Mouse (Mus musculus) kidney, adult 9 months (tissue): ENCODE measurements at regions not wholly inside any gene's neighbourhood (a gene's known extent, or its start where the extent isn't known, plus 50 kb on each side); places are given as distances from the start of the nearest gene placed in this dataset.

Source experiments
- DNase-seq: peaks from one replicate; pipeline ENCODE4 v3.0.0; 2022

DNA sequence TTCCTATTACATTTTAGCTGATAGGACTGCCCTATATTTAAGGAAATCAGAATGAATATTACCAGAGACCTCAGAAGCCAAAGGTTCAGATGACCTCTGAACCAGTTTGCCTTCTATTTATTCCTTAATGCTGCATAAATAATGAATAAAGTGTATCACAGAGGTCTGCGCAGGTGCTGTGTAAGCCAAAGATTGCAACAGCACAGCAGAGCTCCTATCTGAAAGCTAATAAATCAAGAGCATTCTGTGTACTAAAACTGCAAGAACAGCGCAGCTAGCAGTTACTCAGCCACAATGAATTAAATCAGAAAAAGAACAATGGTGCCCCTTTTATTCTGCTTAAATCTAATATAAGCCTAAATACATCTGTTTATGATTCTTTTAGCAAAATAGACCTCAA is 1208.5 kb downstream of the Rapgef2 start:
- DNase-seq = no peak

- DNase-seq = no peak
Observed at GRCm38 (mm10) chr3:78077275-78077674, 1209.0 kb downstream of the Rapgef2 start.

DNA sequence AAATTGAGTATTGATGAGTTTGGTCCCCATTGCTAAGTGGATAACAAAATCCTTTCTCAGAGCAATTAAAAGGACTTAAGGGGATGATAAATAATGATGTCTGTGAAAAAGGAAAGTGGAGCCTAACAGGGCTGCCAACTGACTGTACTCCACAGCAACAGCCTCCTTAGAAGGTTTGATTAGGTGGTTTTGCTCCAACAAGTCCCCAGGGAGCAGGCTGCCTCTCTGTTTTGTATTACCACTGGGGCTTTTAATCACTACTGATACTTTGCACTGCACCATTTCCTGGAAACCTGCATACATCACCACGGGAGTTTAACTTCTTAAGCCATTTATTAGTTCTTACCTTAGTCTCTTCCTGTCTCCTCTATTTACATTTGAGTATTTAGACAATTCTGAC is 1213.3 kb downstream of the Rapgef2 start:
- DNase-seq = no peak

DNA sequence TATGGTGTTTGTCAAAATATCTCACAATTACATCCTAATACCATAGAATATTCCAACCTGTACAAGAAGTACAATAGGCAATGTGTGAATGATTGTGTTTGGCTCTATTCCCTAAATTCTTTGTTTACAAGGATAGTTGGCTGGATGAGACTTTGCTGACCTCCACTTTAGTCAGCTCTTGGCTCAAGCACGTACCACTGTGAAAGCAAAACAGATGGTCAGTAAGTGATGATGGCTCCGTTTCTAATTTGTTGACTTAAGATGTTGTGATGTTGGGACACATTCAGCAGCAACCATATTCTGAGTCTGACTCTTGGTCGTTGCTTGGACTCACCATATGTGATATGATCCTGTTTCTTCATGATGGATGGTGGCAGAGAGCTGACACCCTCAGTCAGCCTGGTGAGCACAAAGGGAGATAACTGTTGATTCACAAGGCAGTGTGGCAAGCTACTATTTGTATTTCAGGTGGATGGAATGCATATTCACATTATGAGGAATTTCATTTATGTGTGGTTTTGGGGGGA is 1219.1 kb downstream of the Rapgef2 start:
- DNase-seq = no peak

- DNase-seq = no peak
Observed at GRCm38 (mm10) chr3:78066336-78066735, 1220.0 kb downstream of the Rapgef2 start.

DNA sequence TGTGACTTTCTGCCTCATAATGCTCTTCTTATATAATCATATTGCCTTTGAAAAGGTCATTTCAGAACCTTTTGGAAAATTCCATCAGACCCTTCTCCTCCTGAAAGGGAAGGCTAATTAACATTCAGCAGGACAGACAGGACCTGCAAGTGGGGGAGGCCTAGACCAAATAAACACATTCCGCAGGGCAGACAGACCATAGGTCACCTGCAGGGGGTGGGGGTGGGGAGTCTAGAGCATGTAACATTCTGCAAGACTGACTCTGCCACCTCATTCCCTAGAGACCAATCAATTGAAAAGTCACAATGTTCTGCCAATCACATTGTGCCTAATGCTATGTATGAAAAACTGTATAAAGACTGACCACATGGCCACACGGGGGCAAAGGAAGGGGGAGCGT is 1223.8 kb downstream of the Rapgef2 start:
- peak; percentile 8 for DNase-seq

DNA sequence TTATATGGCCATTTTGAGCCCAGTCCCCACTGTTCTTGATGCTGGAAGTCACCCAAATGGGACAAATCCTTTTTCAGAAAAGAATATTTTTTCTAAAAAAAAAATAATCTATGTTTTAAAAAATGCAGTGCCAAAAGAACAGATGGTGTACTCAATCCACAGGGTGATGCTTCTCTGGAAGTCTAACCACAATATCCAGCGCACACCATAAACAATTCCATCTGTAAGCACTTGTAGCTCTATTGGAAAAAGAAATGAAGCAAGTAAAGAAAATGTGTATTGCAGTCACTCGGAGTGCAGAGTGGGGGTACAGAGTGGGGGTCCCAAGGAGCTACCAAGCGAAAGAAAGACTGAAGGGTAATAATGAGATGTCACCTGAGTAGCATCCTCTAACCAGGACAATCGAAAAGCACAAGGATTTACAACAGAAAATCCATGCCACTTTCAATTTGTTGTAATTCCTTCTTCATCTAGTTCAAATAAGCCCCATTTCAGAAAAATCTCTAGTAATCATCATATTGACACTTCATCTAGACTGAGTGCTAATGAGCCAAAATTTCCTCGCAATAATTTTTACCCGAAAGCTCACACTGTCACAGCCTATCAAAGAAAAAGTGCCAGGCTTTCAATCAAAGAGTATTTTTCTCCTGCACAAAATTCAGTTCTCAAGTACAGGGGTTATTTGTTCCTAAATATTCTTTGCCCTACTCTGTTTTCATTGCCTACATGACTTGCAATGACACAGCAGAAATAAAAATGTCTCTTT is 1226.3 kb downstream of the Rapgef2 start:
- DNase-seq = no peak
